In genomic region chr11:71003611-71004315, GRCm38 (mm10) we compare ENCODE assay signal across 8 mouse cellular contexts. TPM values are rescaled to one million over a fixed set of nuclear protein-coding genes. Genes with fewer than 3 reads are reported as not detected.
DNase-seq lines count a peak whose midpoint lies in the region; ATAC-seq and TF ChIP-seq lines count a peak whose summit lies in the region.

No protein-coding gene starts in this region.

- H3K27me3 ChIP-seq in lung, embryonic 14.5 days (ENCODE audit: insufficient read depth, low read length) = no peaks in the 10 kb centered on the region
- no peaks in the 10 kb centered on the region for H3K27me3 ChIP-seq in forebrain, embryonic 13.5 days
- H3K27me3 ChIP-seq in limb, embryonic 12.5 days = no peaks in the 10 kb centered on the region
- no peaks in the 10 kb centered on the region for H3K27me3 ChIP-seq in myocyte (ENCODE audit: control insufficient read depth, insufficient read depth, insufficient read length)

- peak overlapping the region; percentile 69; the same call in 1 of the 2 replicates for H3K27ac ChIP-seq in lung, embryonic 14.5 days (ENCODE audit: low read depth)
- H3K27ac ChIP-seq in bone marrow, adult 2 months (ENCODE audit: control insufficient read depth, insufficient read depth, low read depth, low read length, poor library complexity) = peak overlapping the region; percentile 50
- H3K27ac ChIP-seq in forebrain, embryonic 13.5 days = peak overlapping the region; percentile 35; the same call in 1 of the 2 replicates
- H3K27ac ChIP-seq in limb, embryonic 12.5 days = peak overlapping the region; percentile 77

- H3K4me1 ChIP-seq in lung, embryonic 14.5 days (ENCODE audit: insufficient read depth) = peaks cover 7% of the 10 kb centered on the region; the same call in 1 of the 2 replicates
- H3K4me1 ChIP-seq in bone marrow, adult 2 months (ENCODE audit: control insufficient read depth, insufficient read depth, low read length) = peaks cover 1% of the 10 kb centered on the region; the same call in 1 of the 2 replicates
- H3K4me1 ChIP-seq in forebrain, embryonic 13.5 days = peaks cover 17% of the 10 kb centered on the region
- H3K4me1 ChIP-seq in limb, embryonic 12.5 days (replicated peaks) = peaks cover 12% of the 10 kb centered on the region

- WGBS in lung, embryonic 14.5 days = under 1% methylated on average over 49 of the region's 49 CpGs
- WGBS in bone marrow, adult 2 months = under 1% methylated on average over 49 of the region's 49 CpGs
- under 1% methylated on average over 46 of the region's 49 CpGs for WGBS in forebrain, embryonic 13.5 days
- under 1% methylated on average over 49 of the region's 49 CpGs for WGBS in limb, embryonic 12.5 days

- no peak for TF ChIP-seq CTCF in lung, embryonic 14.5 days (IDR thresholded peaks at IDR 0.05; ENCODE audit: low read depth)
- no peak for TF ChIP-seq CTCF in bone marrow, adult 2 months (IDR thresholded peaks at IDR 0.05; ENCODE audit: control insufficient read depth, insufficient read depth, low read length)

- H3ac ChIP-seq in myocyte (ENCODE audit: control insufficient read depth, insufficient read length) = peak overlapping the region; percentile 54

- peak overlapping the region; percentile 65 for H3K9ac ChIP-seq in lung, embryonic 14.5 days
- H3K9ac ChIP-seq in forebrain, embryonic 13.5 days = peak overlapping the region; percentile 81
- peak overlapping the region; percentile 71 for H3K9ac ChIP-seq in limb, embryonic 12.5 days (replicated peaks)

- peak overlapping the region; percentile 88 for H3K4me3 ChIP-seq in lung, embryonic 14.5 days (ENCODE audit: low read depth, low read length)
- H3K4me3 ChIP-seq in bone marrow, adult 2 months (replicated peaks; ENCODE audit: control insufficient read depth, low read depth, low read length) = peak overlapping the region; percentile 86
- H3K4me3 ChIP-seq in forebrain, embryonic 13.5 days = peak overlapping the region; percentile 93
- peak overlapping the region; percentile 90 for H3K4me3 ChIP-seq in limb, embryonic 12.5 days (replicated peaks)
- H3K4me3 ChIP-seq in myocyte = peak overlapping the region; percentile 68

- ATAC-seq in lung, embryonic 14.5 days (ENCODE audit: insufficient read depth) = peak; percentile 84
- ATAC-seq in forebrain, embryonic 13.5 days = peak; percentile 76; the same call in 1 of the 2 replicates
- peak; percentile 80 for ATAC-seq in limb, embryonic 12.5 days (ENCODE audit: insufficient number of reproducible peaks, insufficient read depth, low FRiP score, low TSS enrichment, low read depth)

- peak overlapping the region; percentile 84 for H3K4me2 ChIP-seq in lung, embryonic 14.5 days
- peak overlapping the region; percentile 96 for H3K4me2 ChIP-seq in forebrain, embryonic 13.5 days
- H3K4me2 ChIP-seq in limb, embryonic 12.5 days = peak overlapping the region; percentile 92
- peak overlapping the region; percentile 91 for H3K4me2 ChIP-seq in myocyte (ENCODE audit: low read depth)

- TF ChIP-seq POLR2A in bone marrow, adult 2 months (IDR thresholded peaks at IDR 0.05; ENCODE audit: borderline replicate concordance, control insufficient read depth, low read depth, low read length) = no peak; the same call in 1 of the 2 replicates
- no peak for TF ChIP-seq POLR2A in myocyte (IDR thresholded peaks at IDR 0.05; ENCODE audit: insufficient read length, low read depth)

- peaks cover 33% of the 10 kb centered on the region for H3K79me2 ChIP-seq in myocyte (ENCODE audit: control insufficient read depth, insufficient read depth)

- DNase-seq in lung, embryonic 14.5 days = peak; percentile 46
- no peak for DNase-seq in lung, postnatal 4 days
- no peak for DNase-seq in layer of hippocampus, adult 9-10 months (ENCODE audit: low spot score)
- DNase-seq in thymus, postnatal 14 days = no peak

- no peaks in the 10 kb centered on the region for H3K9me3 ChIP-seq in lung, embryonic 14.5 days (ENCODE audit: low read depth, low read length)
- no peaks in the 10 kb centered on the region for H3K9me3 ChIP-seq in forebrain, embryonic 13.5 days (replicated peaks)
- H3K9me3 ChIP-seq in limb, embryonic 12.5 days = no peaks in the 10 kb centered on the region

- H3K36me3 ChIP-seq in lung, embryonic 14.5 days (ENCODE audit: insufficient read depth) = peaks cover 33% of the 10 kb centered on the region
- peaks cover 24% of the 10 kb centered on the region for H3K36me3 ChIP-seq in forebrain, embryonic 13.5 days (ENCODE audit: poor library complexity, severe bottlenecking)
- H3K36me3 ChIP-seq in limb, embryonic 12.5 days = peaks cover 38% of the 10 kb centered on the region
- peaks cover 13% of the 10 kb centered on the region for H3K36me3 ChIP-seq in myocyte (ENCODE audit: control insufficient read depth, insufficient read depth)

TF ChIP-seq in myocyte, 11 proteins besides CTCF, POLR2A, EP300 and RAD21:
- TF ChIP-seq MYOG (IDR thresholded peaks at IDR 0.05; ENCODE audit: control insufficient read depth in 1 of 3, insufficient read depth in 1 of 3, insufficient read length in 2 of 3, low read depth in 2 of 3) (no peak), REST (IDR thresholded peaks at IDR 0.05; ENCODE audit: insufficient read depth, insufficient read length) (no peak), CEBPB (IDR thresholded peaks at IDR 0.05; ENCODE audit: insufficient read depth, poor library complexity, severe bottlenecking) (no peak), POLR2AphosphoS2 (IDR thresholded peaks at IDR 0.05; ENCODE audit: insufficient read length, low read depth) (no peak), MYOD1 (IDR thresholded peaks at IDR 0.05; ENCODE audit: control insufficient read depth in 1 of 3, insufficient read length in 2 of 3, low read depth in 2 of 3) (no peak), TCF12 (IDR thresholded peaks at IDR 0.05; ENCODE audit: insufficient read depth, poor library complexity, severe bottlenecking) (no peak), SRF (IDR thresholded peaks at IDR 0.05; ENCODE audit: control insufficient read depth, insufficient read length, low read depth) (no peak), USF1 (IDR thresholded peaks at IDR 0.05; ENCODE audit: low read depth) (no peak), E2F4 (IDR thresholded peaks at IDR 0.05; ENCODE audit: insufficient read depth) (no peak), MAX (IDR thresholded peaks at IDR 0.05; ENCODE audit: low read depth) (no peak), TCF3 (IDR thresholded peaks at IDR 0.05; ENCODE audit: insufficient read length, low read depth) (no peak)
TF ChIP-seq in myocyte: peak in this region for 0.

RNA-seq across cellular contexts. Expression of gene Dhx33, which starts 0.5 kb away (rescaled TPM):
- polyA plus RNA-seq in lung, embryonic 14.5 days (2014; fragmentation: Nextera tagmentation; extraction: Ambion mirVana) = 27.2 and 27.7 TPM in 2 replicates
- polyA plus RNA-seq in bone marrow, adult 2 months (2011; ENCODE audit: insufficient read depth, insufficient read length, low replicate concordance, missing spikeins) = 4.8 and 11.3 TPM in 2 replicates
- polyA plus RNA-seq in forebrain, embryonic 13.5 days (2015; fragmentation: Nextera tagmentation; extraction: Ambion mirVana) = 11.9 and 14.8 TPM in 2 replicates
- polyA plus RNA-seq in limb, embryonic 12.5 days (2016; fragmentation: Nextera tagmentation; extraction: Ambion mirVana) = 28.2 and 29.4 TPM in 2 replicates
- polyA plus RNA-seq in myocyte (2012; fragmentation: generic; extraction: Trizol) = 9.2 TPM

RNA-seq across cellular contexts. Expression of gene Mis12, which starts 15.6 kb away (rescaled TPM):
- polyA plus RNA-seq in lung, embryonic 14.5 days (2014; fragmentation: Nextera tagmentation; extraction: Ambion mirVana) = 43.4 and 48.2 TPM in 2 replicates
- 22.1 and 29.4 TPM in 2 replicates for polyA plus RNA-seq in bone marrow, adult 2 months (2011; ENCODE audit: insufficient read depth, insufficient read length, low replicate concordance, missing spikeins)
- polyA plus RNA-seq in forebrain, embryonic 13.5 days (2015; fragmentation: Nextera tagmentation; extraction: Ambion mirVana) = 51.3 and 53.5 TPM in 2 replicates
- 54.0 and 56.8 TPM in 2 replicates for polyA plus RNA-seq in limb, embryonic 12.5 days (2016; fragmentation: Nextera tagmentation; extraction: Ambion mirVana)
- polyA plus RNA-seq in myocyte (2012; fragmentation: generic; extraction: Trizol) = 11.0 TPM

RNA-seq across cellular contexts. Expression of gene Derl2, which starts 15.9 kb away (rescaled TPM):
- 42.7 and 51.9 TPM in 2 replicates for polyA plus RNA-seq in lung, embryonic 14.5 days (2014; fragmentation: Nextera tagmentation; extraction: Ambion mirVana)
- polyA plus RNA-seq in bone marrow, adult 2 months (2011; ENCODE audit: insufficient read depth, insufficient read length, low replicate concordance, missing spikeins) = 16.8 and 37.9 TPM in 2 replicates
- 36.9 and 37.8 TPM in 2 replicates for polyA plus RNA-seq in forebrain, embryonic 13.5 days (2015; fragmentation: Nextera tagmentation; extraction: Ambion mirVana)
- polyA plus RNA-seq in limb, embryonic 12.5 days (2016; fragmentation: Nextera tagmentation; extraction: Ambion mirVana) = 37.2 and 38.3 TPM in 2 replicates
- polyA plus RNA-seq in myocyte (2012; fragmentation: generic; extraction: Trizol) = 27.6 TPM

RNA-seq across cellular contexts. Expression of gene C1qbp, which starts 20.9 kb away (rescaled TPM):
- polyA plus RNA-seq in lung, embryonic 14.5 days (2014; fragmentation: Nextera tagmentation; extraction: Ambion mirVana) = 264 and 276 TPM in 2 replicates
- polyA plus RNA-seq in bone marrow, adult 2 months (2011; ENCODE audit: insufficient read depth, insufficient read length, low replicate concordance, missing spikeins) = 70.2 and 84.8 TPM in 2 replicates
- polyA plus RNA-seq in forebrain, embryonic 13.5 days (2015; fragmentation: Nextera tagmentation; extraction: Ambion mirVana) = 229 and 242 TPM in 2 replicates
- polyA plus RNA-seq in limb, embryonic 12.5 days (2016; fragmentation: Nextera tagmentation; extraction: Ambion mirVana) = 259 and 269 TPM in 2 replicates
- 318 TPM for polyA plus RNA-seq in myocyte (2012; fragmentation: generic; extraction: Trizol)

RNA-seq across cellular contexts. Expression of gene 6330403K07Rik, which starts 29.6 kb away (rescaled TPM):
- 42.3 and 44.6 TPM in 2 replicates for polyA plus RNA-seq in lung, embryonic 14.5 days (2014; fragmentation: Nextera tagmentation; extraction: Ambion mirVana)
- not detected in 2 replicates for polyA plus RNA-seq in bone marrow, adult 2 months (2011; ENCODE audit: insufficient read depth, insufficient read length, low replicate concordance, missing spikeins)
- polyA plus RNA-seq in forebrain, embryonic 13.5 days (2015; fragmentation: Nextera tagmentation; extraction: Ambion mirVana) = 425 and 437 TPM in 2 replicates
- 250 and 257 TPM in 2 replicates for polyA plus RNA-seq in limb, embryonic 12.5 days (2016; fragmentation: Nextera tagmentation; extraction: Ambion mirVana)
- polyA plus RNA-seq in myocyte (2012; fragmentation: generic; extraction: Trizol) = 0.11 TPM
